Mouse (Mus musculus) G1E (cell line): ENCODE data around the gene Rab19. TPM values are rescaled to one million over a fixed set of nuclear protein-coding genes. Genes with fewer than 3 reads are reported as not detected.
"Not testable (repeated sequence)": the region's sequence is repeated elsewhere in the genome, so short reads cannot be mapped to it uniquely, and the experiment has no call there.

ENCODE experiments used
- ATAC-seq: 2 replicates; pipeline ENCODE4 v1.8.0; 2016; ENCODE audit warnings: mild to moderate bottlenecking; ENCODE audit not compliant: insufficient number of reproducible peaks, poor library complexity, low FRiP score, severe bottlenecking; ENCODE audit errors: extremely low read depth
- DNase-seq: peaks from one replicate; pipeline ENCODE4 v3.0.0; 2012; ENCODE audit warnings: low spot score
- H3K27me3 ChIP-seq: 2 replicates; pipeline ENCODE4 v1.6.1; 2012; ENCODE audit warnings: mild to moderate bottlenecking, low read length, inconsistent platforms; ENCODE audit not compliant: insufficient read depth
- H3K36me3 ChIP-seq: replicated peaks from 2 replicates; pipeline ENCODE3; 2012; ENCODE audit warnings: mild to moderate bottlenecking, inconsistent platforms
- H3K4me1 ChIP-seq: 2 replicates; pipeline ENCODE4 v1.6.1; 2012; ENCODE audit warnings: low read depth, low read length, inconsistent platforms, mixed read lengths; ENCODE audit not compliant: insufficient read depth
- H3K4me3 ChIP-seq: 2 replicates; pipeline ENCODE4 v1.5.1; 2012; ENCODE audit warnings: low read depth, mild to moderate bottlenecking, inconsistent platforms, low read length, moderate library complexity, mixed read lengths
- H3K9me3 ChIP-seq: replicated peaks from 2 replicates; pipeline ENCODE4 v1.6.1; 2012; ENCODE audit warnings: inconsistent platforms
- CTCF ChIP-seq: IDR thresholded peaks from 2 replicates; pipeline ENCODE4 v1.5.1; 2012; ENCODE audit warnings: low read depth, low read length, inconsistent platforms, mixed read lengths
- GATA1 ChIP-seq: IDR thresholded peaks from 2 replicates; pipeline ENCODE4 v1.6.1; 2012; ENCODE audit warnings: borderline replicate concordance, low read length, inconsistent platforms, mixed read lengths
- GATA2 ChIP-seq: IDR thresholded peaks from 2 replicates; pipeline ENCODE4 v1.6.1; 2012; ENCODE audit warnings: low read depth, low read length, inconsistent platforms, borderline replicate concordance
- POLR2AphosphoS5 ChIP-seq: IDR thresholded peaks from 2 replicates; pipeline ENCODE4 v1.6.1; 2012; ENCODE audit warnings: low read depth, low read length, inconsistent platforms; ENCODE audit not compliant: insufficient replicate concordance
- TAL1 ChIP-seq: conservative IDR thresholded peaks from 2 replicates; pipeline ENCODE4 v1.6.1; 2012; ENCODE audit warnings: low read depth, low read length, inconsistent platforms, mixed read lengths
- polyA plus RNA-seq: library from polyadenylated mRNA; stranded (reverse); fragments of >175 nt; gene quantifications from 2 replicates; pipeline ENCODE4 v1.2.3, GENCODE M21; 2012
- total RNA-seq, 2 experiments: library from RNA; stranded (forward) in 1 of 2; stranded (reverse) in 1 of 2; fragments of 200-1000 nt in 1 of 2; fragments of >200 nt in 1 of 2; fragmentation: Nextera tagmentation in 1 of 2; gene quantifications; 2 replicates each; pipeline ENCODE4 v1.2.3; 2014 to 2017

Gene Rab19
- total and polyA plus RNA-seq, 3 experiments = 1.9 TPM; not detected in 2

DNA sequence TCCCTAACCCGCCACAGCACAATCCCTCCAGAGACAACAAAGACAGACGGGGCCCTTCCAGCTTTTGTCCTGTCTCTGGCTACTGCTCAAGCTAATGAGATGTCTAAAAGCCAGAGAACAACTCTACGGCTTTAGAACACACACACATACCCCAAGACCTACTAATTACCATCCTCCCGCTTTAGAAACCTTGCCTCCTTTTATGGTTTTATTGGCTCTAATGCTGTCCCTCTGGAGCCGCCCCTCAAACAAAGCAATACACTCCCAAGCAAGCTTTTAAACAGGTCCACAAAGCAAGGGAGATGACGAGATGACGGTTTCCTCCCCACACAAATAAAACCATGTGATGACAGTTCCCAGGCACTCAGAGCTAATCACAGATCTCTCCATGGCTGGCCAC is 35.5 kb upstream of the Rab19 start:
- ATAC-seq (no peak), DNase-seq (no peak)
- no peaks in the 10 kb centered on the region for H3K27me3 ChIP-seq
- peaks cover 3% of the 10 kb centered on the region; the same call in 1 of the 2 replicates for H3K4me1 ChIP-seq
- TF ChIP-seq TAL1 (no peak), POLR2AphosphoS5 (no peak), GATA1 (no peak), CTCF (no peak), GATA2 (no peak)
- H3K36me3 ChIP-seq = peaks cover 82% of the 10 kb centered on the region
- no peaks in the 10 kb centered on the region for H3K9me3 ChIP-seq
- no peak overlapping the region for H3K4me3 ChIP-seq

DNA sequence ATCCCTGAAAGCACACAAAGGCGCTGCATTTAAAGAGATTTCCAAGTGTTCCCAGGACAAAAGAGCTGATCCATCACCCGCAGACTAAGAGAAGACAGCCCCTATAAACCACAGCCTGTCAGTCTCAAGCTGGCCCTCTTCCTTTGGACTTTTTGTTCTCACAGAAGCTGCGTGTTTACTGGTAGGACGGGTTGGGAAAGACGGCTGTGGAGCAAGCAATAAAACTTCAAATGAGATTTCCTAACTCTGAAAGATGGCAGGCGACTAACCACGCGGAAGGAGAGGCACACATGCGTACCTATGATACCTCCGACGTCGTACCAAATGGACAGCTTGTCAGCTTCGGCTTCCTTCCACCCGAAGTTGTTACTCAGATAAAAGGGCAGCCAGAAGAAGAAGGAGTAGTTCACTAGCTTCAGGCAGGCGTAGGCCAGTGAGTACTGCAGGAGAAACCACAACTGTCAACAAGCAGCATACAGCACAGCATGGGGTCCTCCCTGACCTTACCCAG is 33.9 kb upstream of the Rab19 start:
- TF ChIP-seq CTCF (no peak), TAL1 (no peak), GATA1 (no peak), POLR2AphosphoS5 (no peak), GATA2 (no peak)
- no peak for DNase-seq
- no peaks in the 10 kb centered on the region for H3K9me3 ChIP-seq
- no peaks in the 10 kb centered on the region for H3K27me3 ChIP-seq
- no peak overlapping the region for H3K4me3 ChIP-seq
- peaks cover 92% of the 10 kb centered on the region for H3K36me3 ChIP-seq
- peaks cover 3% of the 10 kb centered on the region; the same call in 1 of the 2 replicates for H3K4me1 ChIP-seq
- ATAC-seq = no peak

DNA sequence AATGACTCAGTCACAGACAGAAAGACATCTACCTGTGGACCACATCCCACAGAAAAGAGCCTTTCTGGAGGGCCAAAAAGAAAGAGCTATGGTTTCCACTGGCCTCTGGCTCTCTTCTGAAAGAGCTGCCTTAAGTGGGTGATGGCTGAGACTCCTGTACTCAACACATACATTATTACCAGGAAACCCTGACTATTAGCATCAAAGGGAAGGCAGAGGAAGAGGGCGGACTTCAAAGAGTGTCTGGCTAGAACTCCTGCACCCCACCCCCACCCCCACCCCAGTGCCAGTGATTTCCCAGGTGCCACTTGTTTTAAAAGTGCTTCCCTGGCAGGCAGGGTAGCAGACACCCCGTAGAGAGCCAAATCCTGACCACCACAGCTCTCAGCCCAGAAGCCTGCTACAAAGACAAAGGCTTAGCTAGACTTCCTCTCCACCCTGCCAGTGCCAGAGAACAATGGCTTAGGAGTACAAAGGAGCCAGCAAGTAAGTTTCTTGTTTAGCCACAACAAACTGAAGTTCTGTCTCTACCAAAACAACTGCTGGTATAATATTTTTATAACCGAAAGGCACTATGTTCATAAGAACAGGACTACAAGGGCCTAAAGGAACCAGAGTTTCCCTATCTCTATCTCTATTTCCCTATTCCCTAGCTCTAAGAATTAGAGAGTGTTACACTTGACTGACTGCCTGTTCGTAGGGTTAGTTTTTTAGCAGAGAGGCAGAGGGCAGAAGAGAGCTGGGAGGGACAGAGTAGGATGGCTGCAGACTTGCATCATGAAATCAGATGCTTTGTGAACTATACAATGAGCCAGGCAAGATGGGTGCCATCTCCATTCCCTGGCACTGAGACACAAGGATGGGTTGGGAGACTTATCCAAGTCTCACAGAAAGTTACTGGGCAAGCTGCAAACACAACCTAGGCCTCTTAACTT is 32.8 kb upstream of the Rab19 start:
- no peak for DNase-seq
- Histone ChIP-seq H3K36me3 (peaks cover 89% of the 10 kb centered on the region), H3K27me3 (no peaks in the 10 kb centered on the region)

DNA sequence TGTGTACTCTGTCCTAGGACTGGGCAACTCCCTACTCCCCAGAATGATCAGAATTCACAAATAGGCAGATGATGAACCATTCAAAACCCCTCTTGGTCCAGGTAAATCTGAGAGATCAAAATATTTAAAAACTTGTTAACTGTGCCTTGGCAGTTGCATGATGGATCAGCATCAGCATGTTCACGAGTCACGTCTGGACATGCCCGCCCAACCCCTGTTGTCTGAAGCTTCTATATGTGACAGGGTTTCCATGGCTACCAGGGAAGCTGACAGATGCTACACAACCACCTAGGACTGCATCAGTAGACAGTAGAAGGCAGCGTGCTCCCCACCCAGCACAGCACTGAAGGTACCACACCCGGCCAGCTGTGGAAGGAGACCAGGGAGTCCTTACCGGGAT is 32.0 kb upstream of the Rab19 start:
- no peak for DNase-seq
- no peaks in the 10 kb centered on the region for H3K9me3 ChIP-seq
- peaks cover 3% of the 10 kb centered on the region; the same call in 1 of the 2 replicates for H3K4me1 ChIP-seq
- peaks cover 88% of the 10 kb centered on the region for H3K36me3 ChIP-seq
- no peak for ATAC-seq
- TF ChIP-seq GATA2 (no peak), POLR2AphosphoS5 (no peak), TAL1 (no peak), CTCF (no peak), GATA1 (no peak)
- no peaks in the 10 kb centered on the region for H3K27me3 ChIP-seq
- no peak overlapping the region for H3K4me3 ChIP-seq

More for the DNA sequence above, 32.8 kb upstream of the Rab19 start:
- Histone ChIP-seq H3K9me3 (no peaks in the 10 kb centered on the region), H3K4me1 (peaks cover 3% of the 10 kb centered on the region; the same call in 1 of the 2 replicates), H3K4me3 (no peak overlapping the region)
- no peak for TF ChIP-seq CTCF
- TF ChIP-seq TAL1 = no peak
- no peak for TF ChIP-seq POLR2AphosphoS5
- no peak for TF ChIP-seq GATA1
- no peak for TF ChIP-seq GATA2
- no peak for ATAC-seq

DNA sequence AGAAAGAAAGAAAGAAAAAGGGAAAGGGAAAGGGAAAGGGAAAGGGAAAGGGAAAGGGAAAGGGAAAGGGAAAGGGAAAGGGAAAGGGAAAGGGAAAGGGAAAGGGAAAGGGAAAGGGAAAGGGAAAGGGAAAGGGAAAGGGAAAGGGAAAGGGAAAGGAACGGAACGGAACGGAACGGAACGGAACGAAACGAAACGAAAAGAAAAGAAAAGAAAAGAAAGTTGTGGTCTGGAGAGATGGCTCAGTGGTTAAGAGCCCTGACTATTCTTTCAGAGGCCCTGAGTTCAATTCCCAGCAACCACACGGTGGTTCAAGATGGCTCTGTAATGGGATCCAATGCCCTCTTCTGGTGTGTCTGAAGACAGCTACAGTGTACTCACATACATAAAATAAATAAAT is 21.8 kb upstream of the Rab19 start:
- ATAC-seq, DNase-seq, H3K27me3 ChIP-seq, H3K4me1 ChIP-seq, H3K9me3 ChIP-seq, H3K4me3 ChIP-seq: not testable (repeated sequence)
- peaks cover 67% of the 10 kb centered on the region for H3K36me3 ChIP-seq

DNA sequence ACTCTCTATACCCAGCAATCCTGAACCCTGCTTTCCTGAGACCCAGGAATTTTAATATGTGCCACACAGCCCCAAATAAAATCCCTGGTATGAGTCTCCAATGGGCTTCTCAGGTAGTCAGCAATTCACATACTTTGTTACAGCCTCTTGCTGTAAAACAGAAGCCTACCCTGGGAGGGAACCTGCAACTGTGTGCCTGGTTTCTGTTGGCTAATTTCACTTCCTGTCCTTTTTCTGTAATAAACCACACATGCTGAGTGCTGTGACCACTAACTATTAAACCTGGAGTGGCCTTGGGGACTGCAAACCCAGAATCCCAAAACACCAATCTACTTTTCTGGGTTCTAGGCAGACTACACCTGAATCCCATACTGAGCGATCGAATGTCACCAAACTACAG is 18.3 kb upstream of the Rab19 start:
- Histone ChIP-seq H3K36me3 (peaks cover 59% of the 10 kb centered on the region), H3K4me3 (no peak overlapping the region), H3K27me3 (no peaks in the 10 kb centered on the region), H3K9me3 (no peaks in the 10 kb centered on the region), H3K4me1 (no peaks in the 10 kb centered on the region)
- no peak for ATAC-seq
- no peak for DNase-seq
- TF ChIP-seq GATA2 (no peak), GATA1 (no peak), TAL1 (no peak), POLR2AphosphoS5 (no peak), CTCF (no peak)

DNA sequence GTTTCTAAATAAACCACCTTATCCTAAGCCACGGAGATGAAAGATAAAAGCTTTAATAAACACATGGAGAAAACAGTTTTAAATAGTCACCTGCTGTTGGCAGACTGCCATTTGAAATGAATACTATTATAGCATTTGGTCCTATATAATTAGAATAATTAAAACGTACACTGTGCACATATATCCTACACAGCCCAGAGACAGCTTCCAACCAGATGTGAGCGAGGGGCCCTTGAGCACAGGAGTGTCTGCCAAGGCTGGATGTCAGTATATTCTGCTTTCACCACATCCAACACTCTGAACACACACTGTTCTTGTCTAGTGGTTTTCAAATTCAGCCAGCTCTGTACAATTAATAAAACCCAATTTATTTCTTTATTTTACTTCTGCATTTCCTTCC is 11.3 kb upstream of the Rab19 start:
- Histone ChIP-seq H3K36me3 (peaks cover 50% of the 10 kb centered on the region), H3K9me3 (no peaks in the 10 kb centered on the region), H3K4me1 (no peaks in the 10 kb centered on the region), H3K27me3 (no peaks in the 10 kb centered on the region), H3K4me3 (no peak overlapping the region)
- no peak for TF ChIP-seq TAL1
- TF ChIP-seq POLR2AphosphoS5 = no peak
- TF ChIP-seq CTCF = no peak
- no peak for TF ChIP-seq GATA1
- TF ChIP-seq GATA2 = no peak
- no peak for ATAC-seq
- DNase-seq = no peak
